Mouse (Mus musculus) liver, adult (tissue): ENCODE data around the gene Slit3.

ENCODE experiments used
- GATA4 ChIP-seq: IDR thresholded peaks from 2 replicates; pipeline ENCODE4 v1.6.1; 2014; ENCODE audit warnings: mild to moderate bottlenecking, low read length; ENCODE audit not compliant: insufficient replicate concordance

The Slit3 gene

DNA sequence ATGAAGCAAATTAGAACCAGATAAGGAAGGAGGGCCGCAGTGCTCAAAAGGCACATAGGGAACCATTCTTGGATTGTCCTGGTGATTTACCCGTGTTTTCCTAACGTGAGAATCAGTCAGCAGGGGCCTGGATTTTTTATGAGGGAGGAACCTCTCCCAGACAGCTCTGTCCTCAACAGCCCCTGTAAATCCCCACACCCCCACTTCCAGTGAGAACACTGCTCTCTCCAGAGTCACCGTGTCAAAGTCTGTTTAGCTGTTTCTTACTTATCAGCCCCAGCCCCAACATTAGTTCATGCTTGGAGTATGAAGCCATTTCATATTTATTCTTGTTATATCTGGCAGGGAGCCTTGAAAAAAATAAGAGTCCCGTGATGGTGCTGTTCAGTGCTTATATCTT is 272.8 kb downstream of the Slit3 start:
- TF ChIP-seq GATA4: no peak

DNA sequence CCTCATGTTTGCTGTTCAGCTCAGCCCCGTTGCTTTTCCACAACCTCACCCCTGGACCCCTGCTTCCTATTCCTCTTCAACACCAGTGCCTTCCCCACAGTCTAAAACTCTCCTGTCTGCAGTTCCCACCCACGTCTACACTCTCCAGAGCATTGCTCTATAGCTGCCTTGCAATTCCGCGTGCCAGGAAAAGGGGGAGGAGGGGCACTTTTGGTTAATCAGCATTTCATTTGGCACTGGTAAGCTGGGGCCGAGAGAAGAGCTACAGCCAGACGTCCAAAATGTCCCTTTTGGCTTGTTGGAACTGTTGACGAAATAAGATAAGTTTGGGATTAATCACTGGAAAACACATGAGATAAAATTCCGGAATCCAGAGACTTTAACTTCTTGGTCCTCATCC is 274.4 kb downstream of the Slit3 start:
- no peak for TF ChIP-seq GATA4

DNA sequence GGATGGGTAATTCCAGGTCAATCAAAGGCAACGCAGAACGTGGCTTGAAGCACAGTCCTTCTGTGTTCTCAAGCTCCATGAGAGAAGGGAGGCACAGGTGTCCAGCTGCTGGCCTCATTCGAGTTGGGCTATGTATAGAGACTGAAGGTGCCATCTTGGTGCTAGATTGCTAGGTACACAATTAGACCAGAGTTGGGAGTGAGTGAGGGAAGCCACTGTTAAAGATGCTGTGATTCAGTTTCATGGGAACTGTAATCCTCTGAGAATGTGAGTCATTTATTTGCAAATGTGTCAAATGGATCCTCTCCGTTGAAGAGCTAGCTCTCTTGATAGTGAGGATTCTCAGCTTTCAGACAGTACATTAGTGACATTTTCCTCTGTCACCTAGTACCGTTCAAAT is 277.3 kb downstream of the Slit3 start:
- TF ChIP-seq GATA4: no peak

DNA sequence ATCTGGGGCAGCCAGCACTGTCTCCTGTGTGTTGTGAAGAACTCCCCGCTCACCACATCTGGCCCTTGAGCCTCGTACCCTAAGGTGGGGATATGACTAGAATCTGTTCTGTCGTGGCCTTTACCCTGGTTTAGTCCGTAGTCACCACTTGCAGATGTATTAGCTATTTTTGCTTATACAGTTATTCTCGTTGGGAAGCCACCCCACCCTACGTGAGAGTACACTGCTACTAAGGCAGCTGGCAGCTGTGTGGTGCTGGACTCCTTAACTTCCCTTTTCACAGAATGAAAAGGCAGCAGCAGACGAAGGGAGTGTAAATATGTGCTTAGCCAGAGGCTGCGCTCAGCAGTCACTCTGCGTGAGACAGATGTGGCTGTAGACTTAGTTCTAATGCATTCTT is 282.5 kb downstream of the Slit3 start:
- no peak for TF ChIP-seq GATA4

DNA sequence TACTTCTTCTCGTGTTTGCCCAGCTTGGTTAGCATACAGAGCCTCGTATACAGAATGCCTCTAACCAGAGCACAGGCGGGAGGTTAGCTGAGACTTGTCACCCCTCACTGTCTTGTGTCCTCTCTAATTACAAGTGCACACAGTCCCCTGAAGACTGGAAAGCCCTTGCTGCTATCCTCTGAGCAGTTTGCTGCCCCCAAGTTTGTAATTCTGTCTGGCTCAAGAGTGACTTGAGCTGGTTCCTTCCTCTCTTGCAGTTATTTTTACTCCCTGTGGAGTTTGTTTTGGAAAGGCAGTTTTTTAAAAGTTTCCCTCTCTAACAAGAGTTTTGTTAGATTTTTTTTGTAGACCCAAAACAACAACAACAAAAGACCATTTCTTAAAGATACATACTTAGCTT is 285.0 kb downstream of the Slit3 start:
- TF ChIP-seq GATA4: no peak

DNA sequence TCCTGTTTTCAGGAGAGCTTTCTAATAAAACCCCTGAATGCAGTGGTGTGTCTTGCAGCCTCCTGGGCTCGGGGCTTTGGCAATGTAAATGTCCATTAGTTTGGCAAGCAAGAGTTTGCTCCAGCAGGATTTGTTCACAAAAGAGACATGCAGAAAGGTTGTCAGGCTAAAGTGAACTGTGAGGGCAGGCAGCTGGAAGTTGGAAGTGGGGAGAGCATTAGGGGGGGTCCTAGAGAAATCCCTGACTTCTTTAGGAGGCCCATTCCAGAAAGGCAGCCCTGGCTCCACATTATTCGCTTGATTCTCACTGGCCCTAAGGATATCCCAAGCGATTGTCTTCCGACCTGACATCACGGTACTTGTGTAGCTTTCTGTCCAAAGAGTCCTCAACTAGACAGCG is 285.5 kb downstream of the Slit3 start:
- TF ChIP-seq GATA4: no peak

DNA sequence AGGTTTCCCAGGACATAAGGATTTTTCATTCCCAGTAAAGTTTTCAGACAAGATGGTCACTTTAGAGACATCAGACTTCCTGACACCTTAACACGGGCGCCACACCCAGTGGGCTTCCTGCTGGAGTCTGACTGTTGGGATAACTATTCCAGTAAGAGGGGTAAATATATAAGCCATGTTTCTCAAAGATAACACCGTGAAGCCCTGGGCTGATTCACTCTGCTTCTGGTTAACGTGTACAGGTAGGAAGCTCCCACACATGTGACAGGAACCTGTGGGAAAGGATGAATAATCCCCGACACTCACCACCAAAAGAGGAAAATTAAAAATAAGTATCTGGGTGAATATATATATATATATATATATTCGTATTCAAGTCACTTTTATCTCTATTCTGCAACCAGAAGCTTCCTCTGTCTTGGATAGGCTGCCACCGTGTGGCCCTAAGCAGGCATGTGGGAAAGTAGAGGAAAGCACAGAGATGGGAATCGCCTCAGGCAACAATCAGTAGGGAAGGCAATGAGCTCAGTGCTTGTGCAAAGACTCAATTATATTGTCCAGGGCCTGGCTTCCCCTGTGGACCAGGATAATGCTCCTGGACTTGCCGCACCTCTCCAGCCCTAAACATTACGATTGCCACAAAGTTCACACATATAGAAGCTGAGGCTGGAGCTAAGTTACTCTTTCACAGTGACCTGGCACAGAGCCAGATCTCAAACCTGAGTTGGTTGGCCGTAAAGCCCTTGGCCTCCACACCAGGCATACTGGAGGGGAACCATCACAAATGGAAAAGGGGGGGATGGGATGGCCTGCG is 286.5 kb downstream of the Slit3 start:
- no peak for TF ChIP-seq GATA4

DNA sequence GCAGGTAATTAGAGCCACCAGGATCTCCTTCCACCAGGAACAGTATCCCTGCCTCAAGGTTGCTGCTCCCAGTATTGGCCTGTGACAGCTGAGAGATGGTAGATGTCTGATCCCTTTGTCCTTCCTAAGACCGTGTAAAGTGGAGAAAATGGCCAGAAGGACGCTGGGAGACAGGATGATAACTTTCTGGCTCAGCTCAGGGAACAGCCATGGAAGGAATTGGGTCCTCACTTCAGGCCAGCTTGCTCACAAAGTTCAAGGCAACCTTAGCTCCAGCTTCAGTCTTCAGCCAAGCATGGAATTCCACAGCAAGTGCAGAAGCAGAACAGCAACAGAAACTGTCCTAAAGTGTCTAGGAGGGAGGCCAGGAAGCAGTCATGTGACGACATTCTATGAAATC is 289.4 kb downstream of the Slit3 start:
- no peak for TF ChIP-seq GATA4

DNA sequence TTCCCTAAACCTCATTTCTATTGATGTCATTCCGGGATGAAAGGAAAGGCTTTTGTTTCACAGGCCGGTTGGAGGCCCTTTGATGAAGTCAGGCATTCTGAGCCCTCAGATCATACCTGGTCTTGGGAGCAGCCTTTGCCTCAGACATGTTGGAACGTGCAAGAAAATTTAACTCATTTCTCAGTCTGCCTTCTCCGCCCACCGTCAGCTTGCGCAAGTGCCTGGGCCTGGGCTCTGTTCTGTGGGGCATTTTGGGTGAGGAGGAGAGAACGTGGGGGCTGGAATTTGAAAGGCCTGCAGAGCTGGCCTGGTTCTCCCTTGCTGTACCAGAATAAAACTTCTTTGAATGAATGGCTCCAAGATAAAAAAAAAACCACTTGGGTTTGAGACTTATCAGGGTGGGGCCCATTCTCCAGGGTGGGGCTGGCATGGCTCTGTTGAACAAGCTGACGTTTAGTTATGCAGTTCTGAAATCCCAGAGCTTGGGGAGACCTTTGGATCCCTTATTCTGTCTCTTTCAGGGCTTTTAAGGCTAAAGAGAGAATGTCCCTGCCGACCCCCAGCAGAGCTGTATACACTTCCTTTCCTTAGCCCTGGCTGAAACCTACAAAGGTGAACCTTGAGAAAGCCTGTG is 294.9 kb downstream of the Slit3 start:
- no peak for TF ChIP-seq GATA4

DNA sequence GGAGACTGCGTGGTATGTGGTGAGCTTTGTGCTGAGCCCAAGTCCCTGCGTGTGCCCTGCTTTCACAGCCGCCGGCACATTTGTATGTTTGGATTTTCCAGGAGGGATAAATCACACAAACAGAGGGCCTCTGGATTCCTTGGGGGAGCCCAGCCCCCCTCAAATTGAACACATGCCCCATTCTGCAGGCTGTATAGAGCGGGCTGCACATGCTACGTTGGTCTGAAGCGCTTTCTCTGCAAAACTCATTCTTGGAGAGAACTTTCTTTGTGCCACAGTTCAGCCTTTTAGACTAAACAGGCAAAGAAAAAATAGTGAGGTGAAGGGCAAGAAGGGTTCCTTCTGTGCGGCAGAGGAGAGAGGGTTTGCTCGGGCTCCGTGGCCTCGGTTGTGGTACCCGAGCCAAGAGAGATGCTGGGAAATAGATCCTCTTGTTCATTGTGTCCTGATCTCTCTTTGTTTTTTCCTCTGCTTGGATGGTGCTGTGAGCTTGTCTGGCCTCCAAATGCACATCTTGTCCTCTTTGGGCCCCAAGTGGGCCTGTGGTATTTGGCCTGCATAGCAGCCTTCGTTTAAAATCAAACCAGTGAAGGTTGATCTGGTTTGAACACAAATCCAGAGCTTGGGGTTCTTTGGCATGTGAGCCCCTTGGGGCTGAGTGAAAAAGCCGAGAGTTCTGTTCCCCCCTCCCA is 295.5 kb downstream of the Slit3 start:
- no peak for TF ChIP-seq GATA4

DNA sequence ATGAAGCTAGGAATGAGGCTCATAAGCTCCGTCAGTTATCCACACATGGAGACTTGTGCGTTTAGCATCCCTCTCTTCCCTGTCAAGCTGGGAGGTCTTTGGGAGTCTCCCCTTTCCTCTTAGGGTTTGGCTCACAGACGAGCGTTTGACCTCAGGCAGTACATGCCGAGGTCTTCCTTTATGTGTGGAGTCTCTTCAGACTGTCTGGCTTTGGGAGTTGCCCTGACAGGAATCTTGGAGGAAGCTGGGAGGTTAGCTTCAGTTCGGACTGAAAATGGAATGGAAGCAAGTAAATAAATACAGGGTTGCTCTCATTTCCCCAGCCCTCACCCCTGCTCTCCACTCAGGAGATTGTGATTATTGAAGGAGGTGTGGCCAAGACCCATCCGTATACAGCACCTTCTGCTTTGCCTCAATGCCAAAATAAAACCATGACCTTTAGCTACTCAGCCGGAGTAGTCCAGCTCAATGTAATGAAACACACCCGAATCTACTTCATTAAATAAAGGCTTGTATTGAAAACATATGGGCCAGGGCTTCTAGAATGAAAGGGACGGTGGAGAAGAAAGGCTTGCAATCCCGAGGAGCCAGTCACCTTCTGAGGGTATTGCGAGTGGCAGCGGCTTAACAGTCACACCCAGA is 297.0 kb downstream of the Slit3 start:
- no peak for TF ChIP-seq GATA4

DNA sequence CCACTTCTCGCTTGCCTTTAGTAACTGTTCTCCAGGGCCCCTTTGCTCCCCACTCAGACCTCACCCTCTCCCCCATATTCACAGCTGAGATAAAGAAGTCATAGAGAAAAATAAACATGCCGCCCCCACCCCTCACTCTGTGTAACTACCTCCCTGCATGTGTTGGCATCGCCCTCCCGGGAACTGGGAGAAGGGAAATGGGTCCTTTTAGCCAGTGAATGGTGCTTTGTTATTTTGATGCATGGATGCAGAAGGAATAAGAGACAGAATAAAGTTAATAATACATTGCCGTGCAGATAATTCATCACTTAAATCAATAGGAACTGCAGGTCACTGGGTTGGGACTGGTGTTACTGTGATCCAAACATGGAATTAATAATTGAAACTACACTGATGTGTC is 298.0 kb downstream of the Slit3 start:
- TF ChIP-seq GATA4: no peak

DNA sequence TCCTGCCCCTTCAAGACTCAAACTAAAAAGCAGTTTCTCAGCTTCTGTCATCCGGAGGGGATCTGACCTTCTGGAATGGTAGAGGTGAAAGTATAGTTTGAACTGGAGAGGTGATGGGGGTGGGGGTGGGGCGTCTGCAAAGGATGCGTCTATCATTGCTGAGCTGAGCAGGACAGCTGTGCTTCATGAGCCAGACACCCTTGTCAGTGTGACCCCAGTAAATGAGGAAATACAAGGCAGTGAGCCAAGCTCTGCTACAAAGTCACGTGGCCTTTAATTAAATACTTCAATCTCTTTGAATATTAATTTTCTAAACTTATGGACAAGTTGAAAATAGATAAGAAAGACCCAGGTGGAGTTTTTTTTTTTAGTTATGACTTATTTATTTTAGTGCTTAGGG is 300.7 kb downstream of the Slit3 start:
- TF ChIP-seq GATA4: no peak

DNA sequence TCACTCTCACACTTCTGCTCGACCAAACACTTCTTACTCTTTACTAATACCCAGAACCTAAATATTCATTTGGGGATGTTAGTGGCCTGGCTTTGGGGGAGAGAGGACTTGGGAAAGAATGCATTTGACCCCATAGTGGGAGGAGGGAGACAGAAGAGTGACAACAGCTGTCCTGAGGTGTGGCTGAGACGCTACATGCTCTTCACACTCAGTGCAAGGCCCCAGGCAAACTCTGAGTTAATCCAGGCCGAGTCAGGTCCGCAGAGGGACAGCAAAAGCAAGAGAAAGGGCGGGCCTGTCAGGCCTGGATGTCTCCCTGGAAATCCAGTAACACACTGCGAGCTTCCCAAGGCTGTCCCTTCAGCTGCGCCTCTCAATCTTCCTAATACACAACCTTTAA is 307.0 kb downstream of the Slit3 start:
- no peak for TF ChIP-seq GATA4

DNA sequence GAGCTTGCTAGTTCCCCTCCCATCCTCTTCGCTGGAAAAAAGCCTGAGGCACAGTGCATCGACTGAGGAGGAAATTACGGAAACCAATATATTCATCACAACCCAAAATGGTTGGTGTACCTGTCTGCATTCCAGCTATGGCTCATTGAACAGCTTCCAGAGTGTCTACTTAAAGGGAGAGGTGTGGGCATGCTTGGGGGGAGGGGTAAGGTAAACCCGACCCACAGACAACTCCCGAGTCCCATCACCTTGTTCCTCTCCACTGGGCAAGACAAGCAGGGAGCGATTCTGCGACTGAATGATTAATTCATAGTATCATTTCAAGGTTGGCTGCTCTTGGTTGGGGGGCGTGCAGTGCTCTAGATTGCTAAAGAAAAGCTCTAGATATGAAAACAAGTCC is 310.1 kb downstream of the Slit3 start:
- no peak for TF ChIP-seq GATA4

DNA sequence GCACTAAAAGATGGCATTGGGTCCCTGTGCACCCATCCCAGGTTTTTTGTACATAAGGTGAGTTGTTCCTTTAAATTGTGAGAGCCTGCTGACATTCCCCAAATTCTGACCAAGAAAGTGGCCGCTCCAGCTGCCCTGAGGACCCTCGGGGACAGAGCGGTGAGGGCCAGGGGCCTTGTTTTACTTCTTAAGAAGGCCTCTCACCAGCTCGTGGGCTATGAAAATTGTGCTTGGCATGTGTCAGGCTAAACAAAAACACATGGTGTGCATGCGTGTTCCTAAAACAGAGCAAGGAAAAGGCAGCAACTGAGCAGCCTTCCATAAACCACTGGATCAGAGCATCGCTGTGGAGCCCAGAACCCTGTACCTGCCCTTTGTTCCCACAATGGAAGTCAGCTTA is 316.5 kb downstream of the Slit3 start:
- no peak for TF ChIP-seq GATA4
